Mouse (Mus musculus) embryonic facial prominence, embryonic 11.5 days (tissue): ENCODE data around the gene Coil. TPM values are rescaled to one million over a fixed set of nuclear protein-coding genes. Genes with fewer than 3 reads are reported as not detected.

ENCODE experiments used
- ATAC-seq: fragments of 200-750 bp; cut with Nextera tagmentation; replicated peaks from 2 replicates; pipeline ENCODE4 v1.8.0; 2017; ENCODE audit warnings: low read depth; ENCODE audit not compliant: insufficient number of reproducible peaks, low FRiP score, low TSS enrichment
- DNase-seq: peaks from one replicate; pipeline ENCODE4 v3.0.0-alpha.2; 2015; ENCODE audit warnings: low spot score
- H3K27ac ChIP-seq: fragments of 300-500 bp; sonication (generic); replicated peaks from 2 replicates; pipeline ENCODE4 v1.5.1; 2014; ENCODE audit warnings: mild to moderate bottlenecking, low read depth, low read length, control low read depth
- H3K27me3 ChIP-seq: fragments of 300-500 bp; sonication (generic); 2 replicates; pipeline ENCODE4 v1.6.1; 2014; ENCODE audit warnings: mild to moderate bottlenecking, low read length, moderate library complexity, mixed read lengths; ENCODE audit not compliant: control insufficient read depth, insufficient read depth
- H3K36me3 ChIP-seq: fragments of 300-500 bp; sonication (generic); replicated peaks from 2 replicates; pipeline ENCODE4 v1.6.1; 2014; ENCODE audit warnings: low read depth, mild to moderate bottlenecking, low read length, moderate library complexity, mixed read lengths; ENCODE audit not compliant: control insufficient read depth, insufficient read depth
- H3K4me1 ChIP-seq: fragments of 300-500 bp; sonication (generic); 2 replicates; pipeline ENCODE4 v1.6.1; 2014; ENCODE audit warnings: low read length, mixed read lengths; ENCODE audit not compliant: control insufficient read depth, insufficient read depth
- H3K4me2 ChIP-seq: fragments of 300-500 bp; sonication (generic); 2 replicates; pipeline ENCODE4 v1.6.1; 2014; ENCODE audit warnings: low read depth, mild to moderate bottlenecking, control low read depth, low read length, moderate library complexity
- H3K4me3 ChIP-seq: fragments of 300-500 bp; sonication (generic); 2 replicates; pipeline ENCODE4 v1.5.1; 2014; ENCODE audit warnings: low read depth, low read length, control low read depth
- H3K9ac ChIP-seq: fragments of 300-500 bp; sonication (generic); replicated peaks from 2 replicates; pipeline ENCODE4 v1.6.1; 2014; ENCODE audit warnings: mild to moderate bottlenecking, control low read depth, low read length
- H3K9me3 ChIP-seq: fragments of 300-500 bp; sonication (generic); replicated peaks from 2 replicates; pipeline ENCODE4 v1.6.1; 2016; ENCODE audit warnings: mild to moderate bottlenecking, low read length, inconsistent platforms, mixed read lengths; ENCODE audit not compliant: control insufficient read depth
- WGBS: fragments of 180-500 bp; shearing (Covaris S2); extraction: QIAGEN DNeasy Blood & Tissue Kit; methylation state at CpG from one replicate; pipeline ENCODE4 v1.1.7; 2014; 5-methylcytosine and 5-hydroxymethylcytosine counted together
- polyA plus RNA-seq: library from polyadenylated mRNA; unstranded; fragments of >200 nt; fragmentation: Nextera tagmentation; extraction: Ambion mirVana; gene quantifications from 2 replicates; pipeline ENCODE4 v1.2.1, GENCODE M21; 2014

The Coil gene
- polyA plus RNA-seq, 1 experiment from 2014 or later, result 22.2 TPM

DNA sequence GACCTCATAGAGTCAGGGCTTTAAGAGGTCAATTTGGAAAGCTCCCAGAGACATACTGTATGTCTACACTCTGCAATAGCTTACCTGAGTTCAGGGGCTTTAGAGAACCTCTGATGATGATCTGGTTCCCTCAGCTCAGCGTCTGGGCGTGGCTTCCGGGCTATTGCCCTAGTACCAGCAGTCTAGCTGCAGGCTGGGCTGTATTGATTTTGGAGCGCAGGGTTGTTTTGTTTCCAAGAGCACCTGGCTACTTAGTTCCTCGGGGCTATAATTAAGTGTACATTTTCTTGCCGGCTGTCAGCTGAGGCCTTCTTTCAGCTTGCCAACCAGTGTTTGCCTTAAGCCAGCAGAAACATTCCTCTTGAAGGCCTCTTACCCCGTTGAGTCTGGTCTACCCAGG is 39.4 kb downstream of the Coil start:
- Histone ChIP-seq H3K9me3 (no peaks in the 10 kb centered on the region), H3K27me3 (no peaks in the 10 kb centered on the region), H3K4me3 (no peak overlapping the region), H3K4me2 (no peak overlapping the region), H3K27ac (no peak overlapping the region), H3K36me3 (no peaks in the 10 kb centered on the region), H3K4me1 (no peaks in the 10 kb centered on the region), H3K9ac (no peak overlapping the region)
- WGBS, result 67% methylated on average over 7 of the region's 7 CpGs
- DNase-seq, result no peak
- no peak for ATAC-seq

DNA sequence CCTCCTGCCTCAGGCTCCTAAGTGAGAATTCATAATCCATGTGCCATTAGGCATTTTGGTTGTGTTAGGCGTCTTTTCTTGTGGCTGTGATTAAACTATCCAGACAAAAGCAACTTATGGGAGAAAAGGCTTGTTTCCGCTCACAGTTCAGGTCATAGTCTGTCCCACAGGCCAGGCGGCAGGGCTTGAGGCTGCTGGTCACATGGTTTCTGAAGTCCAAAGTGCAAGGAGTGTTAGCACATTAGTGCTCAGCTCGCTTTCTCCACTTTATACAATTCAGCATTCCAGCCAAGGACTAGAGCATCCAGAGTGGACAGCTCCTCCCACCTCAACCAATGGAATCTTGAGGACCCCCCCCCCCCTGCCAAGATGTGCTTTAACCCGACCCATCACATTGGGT is 42.2 kb downstream of the Coil start:
- Histone ChIP-seq H3K27ac (no peak overlapping the region), H3K4me1 (no peaks in the 10 kb centered on the region), H3K9me3 (no peaks in the 10 kb centered on the region), H3K4me3 (no peak overlapping the region), H3K4me2 (no peak overlapping the region), H3K27me3 (no peaks in the 10 kb centered on the region), H3K36me3 (no peaks in the 10 kb centered on the region), H3K9ac (no peak overlapping the region)
- 75% methylated on average over 5 of the region's 5 CpGs for WGBS
- DNase-seq (no peak), ATAC-seq (no peak)

DNA sequence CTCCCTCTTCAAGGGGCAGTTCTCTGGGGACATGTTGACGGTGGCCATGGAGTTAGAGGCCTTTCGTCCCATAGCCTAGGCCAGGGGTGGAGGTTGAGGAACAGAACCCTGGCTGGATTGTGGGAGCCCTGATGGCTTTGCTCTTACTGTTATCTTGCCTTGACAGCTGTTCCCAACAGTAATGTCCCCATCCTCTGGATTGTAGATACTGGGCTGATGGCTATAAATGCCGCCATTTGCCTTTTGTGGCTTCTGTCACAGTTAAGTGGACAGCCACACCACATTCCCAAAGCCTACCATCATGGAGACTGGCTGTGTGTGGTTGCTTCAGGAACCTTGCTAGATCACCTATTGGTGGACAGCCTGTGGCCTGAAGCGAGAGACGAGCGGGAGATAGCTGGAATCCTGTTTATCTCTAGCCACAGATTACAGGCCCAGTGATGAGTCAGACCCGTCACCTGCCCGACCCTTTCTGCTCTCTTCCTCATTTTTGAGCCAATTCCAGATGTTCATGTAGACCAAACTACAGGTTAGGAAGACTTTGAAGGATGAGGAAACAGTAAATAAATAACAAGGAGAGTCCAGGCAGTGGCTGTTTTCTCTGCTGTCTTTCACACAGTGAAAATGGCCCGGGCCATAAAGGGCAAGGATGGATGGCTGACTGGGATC is 47.6 kb downstream of the Coil start:
- ATAC-seq, result no peak
- H3K27me3 ChIP-seq, result no peaks in the 10 kb centered on the region

DNA sequence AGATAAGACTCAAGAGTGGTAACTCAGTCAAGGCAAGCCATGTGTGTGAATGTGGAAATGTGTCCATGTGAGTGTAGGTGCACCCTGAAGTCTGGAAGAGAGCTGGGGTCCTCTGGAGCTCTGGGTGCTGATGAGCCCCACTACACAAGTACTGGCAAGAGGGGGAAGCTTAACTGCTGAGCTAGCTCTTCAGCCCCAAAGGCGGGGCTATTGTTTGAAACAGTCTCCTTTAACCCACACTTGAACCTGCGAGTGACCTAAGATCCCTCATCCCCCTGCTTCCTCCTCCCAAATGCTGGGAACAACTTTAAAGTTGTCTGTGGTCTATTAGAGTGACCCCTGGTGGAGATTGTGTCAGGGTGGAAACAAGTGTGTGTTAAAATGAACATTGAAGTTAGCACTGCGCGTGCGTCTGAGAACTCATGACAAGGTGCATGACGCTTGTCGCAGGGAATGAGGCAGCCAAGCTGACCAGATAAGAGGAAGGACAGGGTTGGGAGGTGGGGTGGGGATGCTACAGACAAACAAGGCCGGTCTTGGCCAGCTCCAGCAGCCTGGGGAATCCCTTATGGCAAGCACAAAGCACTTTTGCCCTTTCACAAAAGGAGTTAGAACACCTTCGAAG is 50.7 kb downstream of the Coil start:
- H3K27me3 ChIP-seq, result no peaks in the 10 kb centered on the region
- H3K4me2 ChIP-seq, result no peak overlapping the region
- no peak for DNase-seq
- WGBS, result 68% methylated on average over 9 of the region's 9 CpGs
- no peak overlapping the region for H3K4me3 ChIP-seq
- H3K9ac ChIP-seq, result no peak overlapping the region
- H3K36me3 ChIP-seq, result no peaks in the 10 kb centered on the region
- H3K4me1 ChIP-seq, result no peaks in the 10 kb centered on the region
- no peaks in the 10 kb centered on the region for H3K9me3 ChIP-seq
- ATAC-seq, result no peak
- H3K27ac ChIP-seq, result no peak overlapping the region

More for the DNA sequence above, 47.6 kb downstream of the Coil start:
- no peaks in the 10 kb centered on the region for H3K36me3 ChIP-seq
- no peaks in the 10 kb centered on the region for H3K9me3 ChIP-seq
- H3K9ac ChIP-seq, result no peak overlapping the region
- H3K4me2 ChIP-seq, result no peak overlapping the region
- 94% methylated on average over 9 of the region's 9 CpGs for WGBS
- no peak overlapping the region for H3K27ac ChIP-seq
- DNase-seq, result no peak
- no peak overlapping the region for H3K4me3 ChIP-seq
- no peaks in the 10 kb centered on the region for H3K4me1 ChIP-seq

- Histone ChIP-seq H3K36me3 (no peaks in the 10 kb centered on the region), H3K9me3 (no peaks in the 10 kb centered on the region), H3K27ac (no peak overlapping the region), H3K4me2 (no peak overlapping the region), H3K27me3 (no peaks in the 10 kb centered on the region), H3K9ac (no peak overlapping the region), H3K4me3 (no peak overlapping the region), H3K4me1 (no peaks in the 10 kb centered on the region)
- WGBS, result 84% methylated on average over 7 of the region's 7 CpGs
- DNase-seq (no peak), ATAC-seq (no peak)
These were observed 51.6 kb downstream of the Coil start for GRCm38 (mm10) chr11:89021687-89022086.

GRCm38 (mm10) chr11:89022120-89022731 is 52.2 kb downstream of the Coil start:
- H3K36me3 ChIP-seq, result no peaks in the 10 kb centered on the region
- no peak overlapping the region for H3K9ac ChIP-seq
- DNase-seq, result no peak
- no peak overlapping the region for H3K27ac ChIP-seq
- no peak overlapping the region for H3K4me3 ChIP-seq
- WGBS, result 70% methylated on average over 8 of the region's 8 CpGs
- ATAC-seq, result no peak
- H3K9me3 ChIP-seq, result no peaks in the 10 kb centered on the region
- no peak overlapping the region for H3K4me2 ChIP-seq
- no peaks in the 10 kb centered on the region for H3K4me1 ChIP-seq
- H3K27me3 ChIP-seq, result no peaks in the 10 kb centered on the region

DNA sequence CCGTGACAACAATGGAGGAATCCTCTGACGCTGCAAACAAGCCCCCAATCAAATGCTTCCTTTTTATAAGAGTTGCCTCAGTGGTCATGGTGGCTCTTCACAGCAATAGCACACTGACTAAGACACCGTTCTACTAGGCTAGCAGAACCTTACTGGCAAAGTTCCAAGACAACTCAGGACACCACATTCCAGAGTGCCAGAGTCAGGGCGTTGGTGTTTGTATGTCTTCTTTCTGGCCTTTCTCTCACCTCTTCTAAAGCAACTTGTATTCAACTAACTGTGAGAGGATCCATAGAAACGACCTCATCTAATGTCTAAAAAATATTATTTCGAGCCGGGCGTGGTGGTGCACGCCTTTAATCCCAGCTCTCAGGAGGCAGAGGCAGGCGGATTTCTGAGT is 53.4 kb downstream of the Coil start:
- H3K9ac ChIP-seq, result no peak overlapping the region
- no peaks in the 10 kb centered on the region for H3K4me1 ChIP-seq
- no peaks in the 10 kb centered on the region for H3K27me3 ChIP-seq
- no peak overlapping the region for H3K4me3 ChIP-seq
- no peak for DNase-seq
- H3K4me2 ChIP-seq, result no peak overlapping the region
- no peaks in the 10 kb centered on the region for H3K9me3 ChIP-seq
- H3K36me3 ChIP-seq, result no peaks in the 10 kb centered on the region
- no peak overlapping the region for H3K27ac ChIP-seq
- no peak for ATAC-seq
- 78% methylated on average over 10 of the region's 10 CpGs for WGBS

- no peaks in the 10 kb centered on the region for H3K27me3 ChIP-seq
- 64% methylated on average over 11 of the region's 11 CpGs for WGBS
- H3K9ac ChIP-seq, result no peak overlapping the region
- H3K27ac ChIP-seq, result no peak overlapping the region
- H3K9me3 ChIP-seq, result no peaks in the 10 kb centered on the region
- DNase-seq, result no peak
- ATAC-seq, result no peak
- no peaks in the 10 kb centered on the region for H3K4me1 ChIP-seq
- H3K4me2 ChIP-seq, result no peak overlapping the region
- H3K4me3 ChIP-seq, result no peak overlapping the region
- no peaks in the 10 kb centered on the region for H3K36me3 ChIP-seq
These were observed 54.3 kb downstream of the Coil start for GRCm38 (mm10) chr11:89024181-89024881.
